Mouse (Mus musculus) limb, embryonic 13.5 days (tissue): Measurements from ENCODE around the gene Rrm2. TPM values are rescaled to one million over a fixed set of nuclear protein-coding genes. Genes with fewer than 3 reads are reported as not detected.

Source experiments
- ATAC-seq: fragments of 200-750 bp; cut with Nextera tagmentation; 2 replicates; pipeline ENCODE4 v1.8.0; 2017; ENCODE audit warnings: low read depth, moderate number of reproducible peaks, moderate TSS enrichment; ENCODE audit not compliant: low FRiP score
- H3K27ac ChIP-seq: fragments of 300-500 bp; sonication (generic); 2 replicates; pipeline ENCODE4 v1.5.1; 2015; ENCODE audit warnings: inconsistent platforms, mild to moderate bottlenecking, moderate library complexity
- H3K27me3 ChIP-seq: fragments of 300-500 bp; sonication (generic); 2 replicates; pipeline ENCODE4 v1.6.1; 2015; ENCODE audit warnings: mild to moderate bottlenecking, inconsistent platforms
- H3K36me3 ChIP-seq: fragments of 300-500 bp; sonication (generic); 2 replicates; pipeline ENCODE4 v1.6.1; 2015; ENCODE audit warnings: inconsistent platforms, mild to moderate bottlenecking, moderate library complexity
- H3K4me1 ChIP-seq: fragments of 300-500 bp; sonication (generic); 2 replicates; pipeline ENCODE4 v1.6.1; 2015; ENCODE audit warnings: inconsistent platforms
- H3K4me2 ChIP-seq: fragments of 300-500 bp; sonication (generic); replicated peaks from 2 replicates; pipeline ENCODE4 v1.6.1; 2015; ENCODE audit warnings: inconsistent platforms, mild to moderate bottlenecking, moderate library complexity
- H3K4me3 ChIP-seq: fragments of 300-500 bp; sonication (generic); 2 replicates; pipeline ENCODE4 v1.5.1; 2015; ENCODE audit warnings: moderate library complexity, mild to moderate bottlenecking, inconsistent platforms
- H3K9ac ChIP-seq: fragments of 300-500 bp; sonication (generic); 2 replicates; pipeline ENCODE4 v1.6.1; 2015; ENCODE audit warnings: mild to moderate bottlenecking, inconsistent platforms
- H3K9me3 ChIP-seq: fragments of 300-500 bp; sonication (generic); 2 replicates; pipeline ENCODE4 v1.6.1; 2016; ENCODE audit warnings: inconsistent platforms
- WGBS: fragments of 180-500 bp; shearing (Covaris S2); methylation state at CpG from one replicate; pipeline ENCODE4 v1.1.7; 2015; 5-methylcytosine and 5-hydroxymethylcytosine counted together
- polyA plus RNA-seq: library from polyadenylated mRNA; unstranded; fragments of >200 nt; fragmentation: Nextera tagmentation; extraction: Ambion mirVana; gene quantifications from 2 replicates; pipeline ENCODE4 v1.2.1, GENCODE M21; 2015

Gene Rrm2
- polyA plus RNA-seq, 1 experiment from 2014 or later: 235 TPM

- Histone ChIP-seq H3K27ac (peak overlapping the region; percentile 86; the same call in 1 of the 2 replicates), H3K36me3 (peaks cover 32% of the 10 kb centered on the region), H3K4me3 (peak overlapping the region; percentile 91), H3K9me3 (no peaks in the 10 kb centered on the region), H3K9ac (peak overlapping the region; percentile 85), H3K27me3 (no peaks in the 10 kb centered on the region), H3K4me1 (peaks cover 55% of the 10 kb centered on the region), H3K4me2 (peak overlapping the region; percentile 89)
- under 1% methylated on average over 17 of the region's 17 CpGs for WGBS
- 0 out of 2 replicates have a peak, but pooled peaks have one; percentile 2 for ATAC-seq
These were observed 780 bp downstream of the Rrm2 start for GRCm38 (mm10) chr12:24708824-24709218.

- Histone ChIP-seq H3K9me3 (no peaks in the 10 kb centered on the region), H3K4me2 (peak overlapping the region; percentile 89), H3K4me3 (peak overlapping the region; percentile 91), H3K36me3 (peaks cover 32% of the 10 kb centered on the region), H3K4me1 (peaks cover 55% of the 10 kb centered on the region), H3K27ac (peak overlapping the region; percentile 86), H3K9ac (peak overlapping the region; percentile 85), H3K27me3 (no peaks in the 10 kb centered on the region)
- ATAC-seq: no peak
- 18% methylated on average over 6 of the region's 6 CpGs for WGBS
These were observed 1.4 kb downstream of the Rrm2 start for GRCm38 (mm10) chr12:24709409-24709808.

GRCm38 (mm10) chr12:24709831-24710508 lies 1.9 kb downstream of the Rrm2 start:
- no peaks in the 10 kb centered on the region for H3K27me3 ChIP-seq
- peaks cover 38% of the 10 kb centered on the region for H3K36me3 ChIP-seq
- peaks cover 55% of the 10 kb centered on the region for H3K4me1 ChIP-seq
- peak overlapping the region; percentile 89 for H3K4me2 ChIP-seq
- peak overlapping the region; percentile 91 for H3K4me3 ChIP-seq
- peak; percentile 12; the same call in 1 of the 2 replicates for ATAC-seq
- H3K27ac ChIP-seq: peak overlapping the region; percentile 86
- WGBS: 30% methylated on average over 5 of the region's 5 CpGs
- peak overlapping the region; percentile 85 for H3K9ac ChIP-seq
- H3K9me3 ChIP-seq: no peaks in the 10 kb centered on the region

GRCm38 (mm10) chr12:24710672-24711071 lies 2.6 kb downstream of the Rrm2 start:
- Histone ChIP-seq H3K27ac (peak overlapping the region; percentile 28; the same call in 1 of the 2 replicates), H3K4me3 (peak overlapping the region; percentile 91; the same call in 1 of the 2 replicates), H3K9ac (no peak overlapping the region)

GRCm38 (mm10) chr12:24712396-24712795 lies 4.4 kb downstream of the Rrm2 start:
- Histone ChIP-seq H3K36me3 (peaks cover 38% of the 10 kb centered on the region), H3K4me2 (no peak overlapping the region; the same call in 1 of the 2 replicates), H3K4me1 (peaks cover 46% of the 10 kb centered on the region), H3K27me3 (no peaks in the 10 kb centered on the region), H3K4me3 (no peak overlapping the region), H3K27ac (no peak overlapping the region), H3K9me3 (no peaks in the 10 kb centered on the region), H3K9ac (peak overlapping the region; percentile 50)
- 85% methylated on average over 8 of the region's 8 CpGs for WGBS
- ATAC-seq: no peak

More at GRCm38 (mm10) chr12:24710672-24711071, 2.6 kb downstream of the Rrm2 start:
- ATAC-seq: no peak
- H3K9me3 ChIP-seq: no peaks in the 10 kb centered on the region
- H3K36me3 ChIP-seq: peaks cover 38% of the 10 kb centered on the region
- no peaks in the 10 kb centered on the region for H3K27me3 ChIP-seq
- 65% methylated on average over 5 of the region's 5 CpGs for WGBS
- H3K4me1 ChIP-seq: peaks cover 55% of the 10 kb centered on the region
- H3K4me2 ChIP-seq: peak overlapping the region; percentile 89

- no peaks in the 10 kb centered on the region for H3K27me3 ChIP-seq
- H3K27ac ChIP-seq: no peak overlapping the region
- 84% methylated on average over 5 of the region's 5 CpGs for WGBS
- H3K36me3 ChIP-seq: peaks cover 38% of the 10 kb centered on the region
- H3K9ac ChIP-seq: no peak overlapping the region
- H3K4me3 ChIP-seq: no peak overlapping the region
- no peak overlapping the region for H3K4me2 ChIP-seq
- peaks cover 36% of the 10 kb centered on the region for H3K4me1 ChIP-seq
- ATAC-seq: no peak
- no peaks in the 10 kb centered on the region for H3K9me3 ChIP-seq
These were observed 6.7 kb downstream of the Rrm2 start for GRCm38 (mm10) chr12:24714579-24715255.

GRCm38 (mm10) chr12:24715268-24715896 lies 7.3 kb downstream of the Rrm2 start:
- 78% methylated on average over 2 of the region's 2 CpGs for WGBS
- H3K27me3 ChIP-seq: no peaks in the 10 kb centered on the region
- H3K4me3 ChIP-seq: no peak overlapping the region
- no peak for ATAC-seq
- no peak overlapping the region for H3K4me2 ChIP-seq
- no peaks in the 10 kb centered on the region for H3K9me3 ChIP-seq
- H3K9ac ChIP-seq: no peak overlapping the region
- H3K4me1 ChIP-seq: peaks cover 30% of the 10 kb centered on the region
- H3K36me3 ChIP-seq: peaks cover 37% of the 10 kb centered on the region
- no peak overlapping the region for H3K27ac ChIP-seq

- Histone ChIP-seq H3K9ac (no peak overlapping the region), H3K36me3 (peaks cover 23% of the 10 kb centered on the region), H3K4me3 (no peak overlapping the region), H3K9me3 (no peaks in the 10 kb centered on the region), H3K27me3 (no peaks in the 10 kb centered on the region), H3K4me1 (peaks cover 18% of the 10 kb centered on the region), H3K27ac (no peak overlapping the region), H3K4me2 (no peak overlapping the region)
- WGBS: 50% methylated on average over 4 of the region's 4 CpGs
- ATAC-seq: peak; percentile 46
These were observed 8.8 kb downstream of the Rrm2 start for GRCm38 (mm10) chr12:24716721-24717301.

GRCm38 (mm10) chr12:24723434-24723833 lies 15.4 kb downstream of the Rrm2 start:
- Histone ChIP-seq H3K36me3 (no peaks in the 10 kb centered on the region), H3K27me3 (no peaks in the 10 kb centered on the region), H3K27ac (peak overlapping the region; percentile 92), H3K9me3 (peaks cover 5% of the 10 kb centered on the region; the same call in 1 of the 2 replicates), H3K4me2 (0 out of 2 replicates have a peak overlapping the region, but pooled peaks have one; percentile 3), H3K4me3 (no peak overlapping the region), H3K4me1 (peaks cover 18% of the 10 kb centered on the region), H3K9ac (no peak overlapping the region)
- ATAC-seq: peak; percentile 65
- 23% methylated on average over 2 of the region's 2 CpGs for WGBS

- Histone ChIP-seq H3K4me3 (no peak overlapping the region), H3K27me3 (no peaks in the 10 kb centered on the region), H3K9ac (no peak overlapping the region), H3K36me3 (no peaks in the 10 kb centered on the region), H3K4me2 (0 out of 2 replicates have a peak overlapping the region, but pooled peaks have one; percentile 3), H3K27ac (peak overlapping the region; percentile 92), H3K4me1 (peaks cover 18% of the 10 kb centered on the region), H3K9me3 (peaks cover 6% of the 10 kb centered on the region; the same call in 1 of the 2 replicates)
- ATAC-seq: peak; percentile 52; the same call in 1 of the 2 replicates
- WGBS: 23% methylated on average over 4 of the region's 4 CpGs
These were observed 15.8 kb downstream of the Rrm2 start for GRCm38 (mm10) chr12:24723859-24724258.

GRCm38 (mm10) chr12:24724369-24724768 lies 16.3 kb downstream of the Rrm2 start:
- no peaks in the 10 kb centered on the region for H3K27me3 ChIP-seq
- H3K4me2 ChIP-seq: peak overlapping the region; percentile 44
- H3K9me3 ChIP-seq: peaks cover 11% of the 10 kb centered on the region
- peaks cover 18% of the 10 kb centered on the region for H3K4me1 ChIP-seq
- no peak overlapping the region for H3K4me3 ChIP-seq
- ATAC-seq: peak; percentile 88
- H3K27ac ChIP-seq: peak overlapping the region; percentile 92
- no peak overlapping the region for H3K9ac ChIP-seq
- WGBS: 17% methylated on average over 2 of the region's 2 CpGs
- no peaks in the 10 kb centered on the region for H3K36me3 ChIP-seq
